Mouse (Mus musculus) MEL (cell line): Measurements from ENCODE around the gene Ciart.

Experiments used
- CTCF ChIP-seq, 3 experiments: IDR thresholded peaks in 2 of 3; conservative IDR thresholded peaks in 1 of 3; 2 replicates each; pipeline ENCODE4 v1.5.1; 2011 to 2012; ENCODE audit warnings: low read length in 3 of 3, low read depth in 2 of 3, mild to moderate bottlenecking in 2 of 3, improper control_type of control experiment in 1 of 3, inconsistent platforms in 1 of 3, mixed read lengths in 1 of 3, moderate library complexity in 1 of 3; ENCODE audit not compliant: control insufficient read depth in 1 of 3, insufficient read depth in 1 of 3, poor library complexity in 1 of 3, severe bottlenecking in 1 of 3
- E2F4 ChIP-seq: IDR thresholded peaks from 2 replicates; pipeline ENCODE4 v1.6.1; 2011; ENCODE audit warnings: low read depth, low read length, improper control_type of control experiment, borderline replicate concordance
- EP300 ChIP-seq, 2 experiments: IDR thresholded peaks; 2 replicates each; pipeline ENCODE4 v1.6.1; 2011; ENCODE audit warnings: improper control_type of control experiment in 2 of 2, low read length in 2 of 2, low read depth in 1 of 2, mild to moderate bottlenecking in 1 of 2
- ETS1 ChIP-seq: IDR thresholded peaks from 2 replicates; pipeline ENCODE4 v1.6.1; 2012; ENCODE audit warnings: low read depth, mild to moderate bottlenecking, inconsistent platforms, low read length, improper control_type of control experiment, moderate library complexity
- GATA1 ChIP-seq: IDR thresholded peaks from 2 replicates; pipeline ENCODE4 v1.6.1; 2011; ENCODE audit warnings: low read depth, low read length, improper control_type of control experiment
- MYB ChIP-seq: IDR thresholded peaks from 2 replicates; pipeline ENCODE4 v1.6.1; 2011; ENCODE audit warnings: mild to moderate bottlenecking, low read depth, low read length, improper control_type of control experiment
- TAL1 ChIP-seq: IDR thresholded peaks from 2 replicates; pipeline ENCODE4 v1.6.1; 2012; ENCODE audit warnings: mild to moderate bottlenecking, inconsistent platforms, low read length, moderate library complexity, mixed read lengths

DNA sequence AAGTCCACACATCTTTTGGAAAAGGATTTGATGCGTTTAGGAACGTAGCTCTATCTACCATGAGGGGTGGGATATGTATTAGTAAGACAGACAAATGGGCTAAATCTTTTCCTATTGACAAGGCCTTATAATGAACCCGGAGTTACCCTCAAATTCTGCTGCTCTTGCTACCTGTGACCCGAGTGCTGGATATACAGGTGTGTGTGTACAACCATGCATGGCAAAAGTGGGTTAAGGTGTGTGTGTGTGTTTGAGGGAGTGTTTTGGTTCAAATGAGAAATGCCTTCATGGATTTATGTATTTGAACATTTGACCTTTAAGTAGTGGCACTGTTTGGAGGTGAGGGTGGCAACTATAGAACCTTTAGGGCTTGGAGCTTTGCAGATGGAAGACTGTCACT, 53.0 kb downstream of the Ciart start:
- TF ChIP-seq ETS1 (no peak), EP300 (IDR thresholded peaks at IDR 0.05; ENCODE audit: low read depth in 1 of 2, low read length in 2 of 2) (no peak), CTCF (IDR thresholded peaks at IDR 0.05 in 2 of 3, conservative IDR thresholded peaks at IDR 0.05 in 1 of 3; ENCODE audit: control insufficient read depth in 1 of 3, insufficient read depth in 1 of 3, low read depth in 2 of 3, low read length in 3 of 3, poor library complexity in 1 of 3, severe bottlenecking in 1 of 3) (no peak; a peak in 1 of 6 replicates), TAL1 (no peak), GATA1 (no peak), MYB (no peak), E2F4 (no peak)
